Mouse (Mus musculus): ENCODE measurements around the gene Inka2.
A peak's percentile ranks its signal among the peaks of the same experiment; 100 is the strongest.

DNA sequence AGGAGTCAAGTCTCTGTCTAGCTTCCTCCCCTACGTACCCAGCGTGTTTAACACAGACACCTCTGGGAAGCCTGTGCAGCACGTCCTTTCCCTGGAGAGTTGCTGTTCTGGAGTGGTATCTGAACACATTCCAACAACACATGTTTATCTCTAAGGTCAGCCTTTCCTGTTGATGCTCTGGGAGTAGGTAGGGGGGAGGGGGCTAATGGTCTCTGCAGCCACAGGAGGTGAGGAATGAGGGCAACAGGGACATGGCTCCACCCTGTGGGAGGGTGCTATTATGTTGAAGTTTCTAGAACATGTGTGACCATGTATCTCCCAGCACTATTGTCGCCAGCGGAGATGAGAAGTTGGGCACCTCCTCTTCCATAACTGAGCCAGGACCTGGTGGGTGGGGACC is 3.0 kb upstream of the Inka2 start:
- TF ChIP-seq CTCF (IDR thresholded peaks at IDR 0.05 in 2 of 3, conservative IDR thresholded peaks at IDR 0.05 in 1 of 3; ENCODE audit: control insufficient read depth in 1 of 3, insufficient read depth in 1 of 3, low read depth in 2 of 3, low read length in 3 of 3, poor library complexity in 1 of 3, severe bottlenecking in 1 of 3) = no peak
- TF ChIP-seq USF2 (IDR thresholded peaks at IDR 0.05; ENCODE audit: borderline replicate concordance in 1 of 2, insufficient read depth in 1 of 2, low read depth in 1 of 2, low read length in 2 of 2) = no peak
- no peak for TF ChIP-seq POLR2AphosphoS5 (IDR thresholded peaks at IDR 0.05; ENCODE audit: borderline replicate concordance, low read depth, low read length)
- no peak for TF ChIP-seq POLR2A (IDR thresholded peaks at IDR 0.05; ENCODE audit: control insufficient read depth in 1 of 2, insufficient read depth in 1 of 2, low read depth in 1 of 2, low read length in 2 of 2, poor library complexity in 1 of 2)
- TF ChIP-seq EP300 (IDR thresholded peaks at IDR 0.05; ENCODE audit: low read depth in 1 of 2, low read length in 2 of 2) = peak in 1 of 2 experiments; percentile 62; a peak in 2 of 4 replicates
- TF ChIP-seq RAD21 (IDR thresholded peaks at IDR 0.05; ENCODE audit: low read depth, low read length) = no peak
- no peak for TF ChIP-seq UBTF (IDR thresholded peaks at IDR 0.05; ENCODE audit: borderline replicate concordance, insufficient read depth, low read depth, low read length)

All from MEL (cell line).